Mouse (Mus musculus) embryonic facial prominence, embryonic 12.5 days (tissue): ENCODE data around the gene Pcnx. TPM values are rescaled to one million over a fixed set of nuclear protein-coding genes. Genes with fewer than 3 reads are reported as not detected.

Source experiments
- ATAC-seq: fragments of 200-750 bp; cut with Nextera tagmentation; 2 replicates; pipeline ENCODE4 v1.8.0; 2017; ENCODE audit not compliant: insufficient number of reproducible peaks, insufficient read depth, low FRiP score, low TSS enrichment
- H3K27ac ChIP-seq: fragments of 300-500 bp; sonication (generic); 2 replicates; pipeline ENCODE4 v1.5.1; 2016; ENCODE audit warnings: mild to moderate bottlenecking
- H3K27me3 ChIP-seq: fragments of 300-500 bp; sonication (generic); 2 replicates; pipeline ENCODE4 v1.6.1; 2016; ENCODE audit warnings: mild to moderate bottlenecking, moderate library complexity
- H3K36me3 ChIP-seq: fragments of 300-500 bp; sonication (generic); 2 replicates; pipeline ENCODE4 v1.6.1; 2016; ENCODE audit warnings: mild to moderate bottlenecking
- H3K4me1 ChIP-seq: fragments of 300-500 bp; sonication (generic); 2 replicates; pipeline ENCODE4 v1.6.1; 2016
- H3K4me2 ChIP-seq: fragments of 300-500 bp; sonication (generic); replicated peaks from 2 replicates; pipeline ENCODE4 v1.6.1; 2016; ENCODE audit warnings: mild to moderate bottlenecking, moderate library complexity
- H3K4me3 ChIP-seq: fragments of 300-500 bp; sonication (generic); 2 replicates; pipeline ENCODE4 v1.5.1; 2016; ENCODE audit warnings: mild to moderate bottlenecking
- H3K9ac ChIP-seq: fragments of 300-500 bp; sonication (generic); 2 replicates; pipeline ENCODE4 v1.6.1; 2016; ENCODE audit warnings: mild to moderate bottlenecking, moderate library complexity
- H3K9me3 ChIP-seq: fragments of 300-500 bp; sonication (generic); 2 replicates; pipeline ENCODE4 v1.6.1; 2016; ENCODE audit warnings: mild to moderate bottlenecking, moderate library complexity
- WGBS: fragments of 180-500 bp; shearing (Covaris S2); methylation state at CpG from one replicate; pipeline ENCODE4 v1.1.7; 2016; 5-methylcytosine and 5-hydroxymethylcytosine counted together
- polyA plus RNA-seq: library from polyadenylated mRNA; unstranded; fragments of >200 nt; fragmentation: Nextera tagmentation; extraction: Ambion mirVana; gene quantifications from 2 replicates; pipeline ENCODE4 v1.2.1, GENCODE M21; 2016

Gene Pcnx
- polyA plus RNA-seq, 1 experiment from 2014 or later, result 12.6 TPM

DNA sequence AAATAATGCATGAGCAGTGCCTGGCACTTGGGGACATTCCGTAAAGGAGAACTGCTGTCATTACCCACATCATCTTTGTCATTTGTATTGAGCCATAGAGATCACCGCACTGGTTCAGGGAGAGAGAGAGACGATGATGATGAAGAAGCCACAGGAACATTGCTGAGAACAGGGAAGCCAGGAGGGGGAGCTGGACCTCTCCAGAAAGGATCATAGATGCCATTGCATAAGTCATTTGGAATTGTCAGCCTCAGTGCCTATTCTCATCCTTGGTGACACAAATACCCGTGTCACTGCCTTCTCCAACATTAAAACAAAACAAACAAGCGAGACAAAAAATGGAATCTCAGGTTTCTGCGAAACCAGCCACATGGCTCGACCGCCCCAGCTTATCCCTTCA lies 23.7 kb upstream of the Pcnx start:
- no peaks in the 10 kb centered on the region for H3K27me3 ChIP-seq
- no peak for ATAC-seq
- H3K36me3 ChIP-seq, result no peaks in the 10 kb centered on the region
- no peak overlapping the region for H3K4me2 ChIP-seq
- H3K27ac ChIP-seq, result no peak overlapping the region
- no peaks in the 10 kb centered on the region for H3K4me1 ChIP-seq
- no peak overlapping the region for H3K9ac ChIP-seq
- 79% methylated on average over 8 of the region's 8 CpGs for WGBS
- no peaks in the 10 kb centered on the region for H3K9me3 ChIP-seq
- H3K4me3 ChIP-seq, result no peak overlapping the region

DNA sequence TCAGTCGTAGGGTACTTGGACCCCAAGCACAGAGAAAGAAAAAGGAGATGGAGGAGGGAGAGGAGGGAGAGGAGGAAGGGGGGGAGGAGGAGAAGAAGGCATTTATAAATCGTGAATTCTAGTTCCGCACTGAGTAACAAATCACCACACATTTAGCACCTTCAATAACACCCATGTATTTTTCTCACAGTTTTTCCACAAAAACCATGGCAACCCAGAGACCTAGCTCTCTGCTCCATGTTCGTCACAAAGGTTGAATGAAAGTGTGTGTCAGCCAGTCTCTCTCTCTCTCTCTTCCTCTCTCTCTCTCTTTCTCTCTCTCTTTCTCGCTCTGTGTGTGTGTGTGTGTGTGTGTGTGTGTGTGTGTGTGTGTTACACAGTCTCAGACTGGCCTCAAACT lies 22.4 kb upstream of the Pcnx start:
- H3K4me2 ChIP-seq, result no peak overlapping the region
- H3K27ac ChIP-seq, result no peak overlapping the region
- WGBS, result 68% methylated on average over 5 of the region's 5 CpGs
- H3K9me3 ChIP-seq, result no peaks in the 10 kb centered on the region
- no peak overlapping the region for H3K4me3 ChIP-seq
- H3K9ac ChIP-seq, result no peak overlapping the region
- H3K27me3 ChIP-seq, result no peaks in the 10 kb centered on the region
- H3K36me3 ChIP-seq, result no peaks in the 10 kb centered on the region
- no peak for ATAC-seq
- 0 out of 2 replicates have a peak, but pooled peaks cover under 1% of the 10 kb centered on the region for H3K4me1 ChIP-seq

DNA sequence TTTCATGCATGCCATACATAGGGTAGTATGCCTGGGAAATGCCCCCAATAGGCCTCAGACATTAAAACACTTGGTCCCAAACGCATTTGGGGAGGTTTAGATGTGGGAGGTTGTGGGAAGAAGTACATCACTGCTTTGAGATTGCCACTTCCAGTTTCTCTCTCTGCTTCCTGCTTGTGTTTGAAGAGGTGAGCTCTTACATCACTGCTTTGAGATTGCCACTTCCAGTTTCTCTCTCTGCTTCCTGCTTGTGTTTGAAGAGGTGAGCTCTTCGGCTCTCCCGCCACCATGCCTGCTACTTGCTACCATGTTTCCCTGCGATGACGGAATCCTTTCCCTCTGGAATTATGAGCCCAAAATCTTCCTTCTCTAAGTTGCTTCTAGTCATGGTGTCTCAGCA lies 20.2 kb upstream of the Pcnx start:
- H3K4me2 ChIP-seq, result no peak overlapping the region
- no peak for ATAC-seq
- peaks cover 7% of the 10 kb centered on the region for H3K4me1 ChIP-seq
- H3K9ac ChIP-seq, result no peak overlapping the region
- 89% methylated on average over 5 of the region's 5 CpGs for WGBS
- no peaks in the 10 kb centered on the region for H3K36me3 ChIP-seq
- no peak overlapping the region for H3K4me3 ChIP-seq
- no peaks in the 10 kb centered on the region for H3K27me3 ChIP-seq
- H3K9me3 ChIP-seq, result no peaks in the 10 kb centered on the region
- no peak overlapping the region for H3K27ac ChIP-seq

DNA sequence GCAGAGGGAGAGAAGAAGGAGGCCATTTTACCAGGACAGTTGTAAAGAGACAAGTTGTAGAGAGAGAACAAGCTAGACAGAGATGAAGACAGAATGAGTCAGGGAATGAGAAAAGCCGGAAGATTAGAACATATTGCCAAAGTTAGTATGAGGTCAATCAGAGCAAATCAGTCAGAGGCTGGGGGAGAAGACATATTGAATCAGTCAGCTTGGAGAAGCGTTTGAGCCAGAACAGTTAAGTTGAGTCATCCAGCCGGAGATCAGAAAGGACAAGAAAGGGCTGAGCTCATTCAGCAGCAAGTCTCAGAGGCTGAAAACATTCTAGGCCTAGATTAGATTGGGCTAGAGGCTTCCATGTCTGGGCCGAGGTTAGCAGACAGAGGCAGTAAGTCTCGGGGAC lies 18.8 kb upstream of the Pcnx start:
- Histone ChIP-seq H3K27ac (no peak overlapping the region), H3K9ac (no peak overlapping the region), H3K27me3 (no peaks in the 10 kb centered on the region), H3K9me3 (no peaks in the 10 kb centered on the region), H3K36me3 (no peaks in the 10 kb centered on the region), H3K4me3 (no peak overlapping the region), H3K4me2 (no peak overlapping the region), H3K4me1 (peaks cover 17% of the 10 kb centered on the region)
- WGBS, result 73% methylated on average over 5 of the region's 5 CpGs
- no peak for ATAC-seq

DNA sequence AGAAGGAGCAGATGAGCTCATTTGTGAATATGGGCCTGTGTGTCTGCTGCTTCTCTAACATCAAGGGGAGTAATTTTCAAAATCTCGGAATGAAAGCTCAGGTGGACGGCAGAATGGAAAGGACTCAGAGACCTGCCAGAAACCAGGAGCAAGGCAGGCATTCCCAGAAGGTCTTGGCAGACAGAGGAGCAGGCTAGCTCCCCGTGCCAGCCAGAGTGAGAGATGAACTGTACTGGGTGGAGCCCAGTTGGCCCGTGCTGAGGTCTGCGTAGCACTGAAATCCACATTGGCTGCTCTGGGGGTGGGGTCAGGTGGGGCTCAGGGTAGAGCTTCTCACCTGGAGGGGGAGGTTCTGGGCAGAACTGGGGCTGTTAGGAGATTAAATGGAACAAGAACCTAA lies 16.3 kb upstream of the Pcnx start:
- WGBS, result 75% methylated on average over 5 of the region's 5 CpGs
- H3K27me3 ChIP-seq, result no peaks in the 10 kb centered on the region

DNA sequence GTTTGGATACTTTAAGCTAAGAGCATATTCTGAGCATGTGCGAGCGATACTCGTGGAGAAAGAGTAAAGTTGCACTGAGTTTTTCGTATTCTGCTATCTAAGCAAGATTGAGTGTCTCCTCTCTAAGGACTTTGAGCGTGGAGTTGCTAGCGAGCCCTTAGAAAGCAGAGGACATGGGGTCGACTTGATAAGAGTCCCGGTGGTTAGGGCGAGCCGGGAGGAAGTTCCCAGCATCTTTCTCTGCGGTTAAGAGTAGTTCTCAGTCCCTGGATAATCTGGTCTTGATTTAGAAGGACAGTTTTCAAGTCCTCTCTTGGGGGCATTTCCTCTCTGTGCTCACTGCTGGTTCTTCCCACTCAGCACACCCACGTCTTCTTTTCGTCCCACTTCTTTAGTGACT lies 15.3 kb upstream of the Pcnx start:
- WGBS, result 36% methylated on average over 13 of the region's 13 CpGs
- Histone ChIP-seq H3K4me3 (no peak overlapping the region), H3K27ac (no peak overlapping the region), H3K9me3 (no peaks in the 10 kb centered on the region), H3K36me3 (no peaks in the 10 kb centered on the region), H3K4me2 (peak overlapping the region; percentile 48), H3K27me3 (no peaks in the 10 kb centered on the region), H3K4me1 (peaks cover 20% of the 10 kb centered on the region), H3K9ac (0 out of 2 replicates have a peak overlapping the region, but pooled peaks have one; percentile 8)
- ATAC-seq, result no peak

More for the DNA sequence above, 16.3 kb upstream of the Pcnx start:
- Histone ChIP-seq H3K9ac (no peak overlapping the region), H3K4me1 (peaks cover 17% of the 10 kb centered on the region), H3K9me3 (no peaks in the 10 kb centered on the region), H3K36me3 (no peaks in the 10 kb centered on the region), H3K4me2 (no peak overlapping the region), H3K27ac (no peak overlapping the region), H3K4me3 (no peak overlapping the region)
- no peak for ATAC-seq

DNA sequence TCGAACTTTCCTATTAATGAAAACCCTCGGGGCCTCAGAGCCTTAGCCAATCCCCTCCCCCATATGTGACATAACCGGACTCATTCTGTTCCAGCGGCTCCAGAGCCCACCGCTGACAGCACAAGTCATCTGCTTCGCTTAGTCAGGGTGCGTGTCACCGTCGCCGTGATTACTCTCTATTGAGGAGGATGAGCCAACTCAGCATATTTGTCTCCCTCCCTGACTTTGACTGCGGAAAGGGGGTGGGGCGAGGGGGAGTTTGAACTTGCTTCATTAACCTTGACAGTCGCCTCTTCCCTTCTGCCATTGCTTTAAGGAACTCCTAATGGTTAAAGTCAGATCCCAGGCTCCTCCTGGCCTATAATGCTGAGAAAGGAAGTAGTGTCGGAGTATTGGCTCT lies 14.8 kb upstream of the Pcnx start:
- H3K4me3 ChIP-seq, result no peak overlapping the region
- peak overlapping the region; percentile 48 for H3K4me2 ChIP-seq
- H3K27ac ChIP-seq, result no peak overlapping the region
- 8% methylated on average over 14 of the region's 14 CpGs for whole genome bisulfite sequencing
- no peaks in the 10 kb centered on the region for H3K27me3 ChIP-seq
- H3K36me3 ChIP-seq, result no peaks in the 10 kb centered on the region
- H3K4me1 ChIP-seq, result peaks cover 20% of the 10 kb centered on the region
- no peaks in the 10 kb centered on the region for H3K9me3 ChIP-seq
- no peak for ATAC-seq
- 0 out of 2 replicates have a peak overlapping the region, but pooled peaks have one; percentile 8 for H3K9ac ChIP-seq

DNA sequence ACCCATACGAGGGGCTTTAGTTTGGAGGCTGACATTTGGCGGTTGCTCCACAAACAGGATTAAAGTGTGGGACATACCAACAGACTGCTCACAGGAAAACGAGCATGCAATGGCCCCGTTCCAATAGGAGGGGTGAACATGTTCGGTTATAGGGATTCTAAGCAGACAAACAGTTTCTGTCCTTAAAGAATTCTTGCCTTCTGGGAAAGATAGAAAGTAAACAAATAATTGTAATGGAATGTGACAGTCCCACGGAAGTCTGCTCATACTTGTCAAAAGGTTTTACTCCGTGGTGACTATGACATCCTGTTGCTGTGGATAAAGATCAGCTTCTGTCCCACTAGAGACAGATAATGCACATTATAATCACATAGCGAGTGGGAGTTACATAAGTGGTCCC lies 10.2 kb upstream of the Pcnx start:
- ATAC-seq, result no peak
- H3K9me3 ChIP-seq, result no peaks in the 10 kb centered on the region
- H3K36me3 ChIP-seq, result no peaks in the 10 kb centered on the region
- H3K27ac ChIP-seq, result no peak overlapping the region
- WGBS, result 58% methylated on average over 8 of the region's 8 CpGs
- H3K4me3 ChIP-seq, result no peak overlapping the region
- H3K4me2 ChIP-seq, result no peak overlapping the region
- peaks cover 13% of the 10 kb centered on the region for H3K4me1 ChIP-seq
- no peaks in the 10 kb centered on the region for H3K27me3 ChIP-seq
- H3K9ac ChIP-seq, result no peak overlapping the region

DNA sequence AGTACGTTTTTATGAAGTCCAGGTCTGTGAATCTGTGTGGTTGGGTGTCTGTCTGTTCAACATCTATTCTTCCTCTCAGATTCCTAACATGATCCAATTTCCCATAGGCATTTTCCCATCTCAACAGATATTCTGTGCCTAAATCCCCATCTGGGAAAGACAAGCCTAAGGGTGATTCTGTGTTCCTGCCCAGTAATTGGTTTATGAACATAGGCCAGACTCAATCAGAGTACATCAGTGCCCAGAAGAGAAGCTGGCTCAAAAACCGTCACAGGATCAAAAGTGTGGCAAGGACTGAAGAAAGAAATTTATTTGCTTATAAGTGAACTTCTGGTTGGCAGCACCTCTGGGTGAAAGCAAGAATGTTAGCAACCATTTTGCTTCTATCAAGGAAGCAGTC lies 7.3 kb upstream of the Pcnx start:
- H3K9me3 ChIP-seq, result no peaks in the 10 kb centered on the region
- H3K4me1 ChIP-seq, result peaks cover 7% of the 10 kb centered on the region; the same call in 1 of the 2 replicates
- H3K4me3 ChIP-seq, result no peak overlapping the region
- no peak for ATAC-seq
- H3K4me2 ChIP-seq, result no peak overlapping the region
- H3K36me3 ChIP-seq, result no peaks in the 10 kb centered on the region
- 84% methylated on average over 2 of the region's 2 CpGs for WGBS
- H3K9ac ChIP-seq, result no peak overlapping the region
- no peak overlapping the region for H3K27ac ChIP-seq
- no peaks in the 10 kb centered on the region for H3K27me3 ChIP-seq

DNA sequence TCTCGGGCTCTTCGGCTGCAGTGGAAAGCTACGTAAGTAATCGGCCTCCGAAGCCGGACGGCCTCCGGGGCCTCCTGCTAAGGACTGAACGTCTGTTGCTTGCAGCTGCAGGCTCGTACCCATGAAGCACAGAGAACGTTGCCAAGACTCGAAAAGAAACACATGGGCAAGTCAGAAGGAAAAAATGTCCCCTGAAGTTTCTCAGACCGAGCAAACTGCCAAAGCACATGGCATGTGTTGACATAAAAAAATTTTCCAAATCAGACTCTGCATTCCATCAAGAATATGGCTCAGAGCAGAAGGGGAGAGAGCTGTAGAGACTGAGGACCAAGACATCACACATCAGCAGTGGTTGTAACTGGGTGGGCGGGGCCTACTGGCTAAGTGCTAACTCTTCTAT lies 6.8 kb upstream of the Pcnx start:
- peaks cover 11% of the 10 kb centered on the region; the same call in 1 of the 2 replicates for H3K4me1 ChIP-seq
- 71% methylated on average over 14 of the region's 14 CpGs for WGBS
- H3K36me3 ChIP-seq, result no peaks in the 10 kb centered on the region
- no peak overlapping the region for H3K27ac ChIP-seq
- no peak overlapping the region for H3K4me3 ChIP-seq
- H3K9ac ChIP-seq, result no peak overlapping the region
- no peak overlapping the region for H3K4me2 ChIP-seq
- H3K9me3 ChIP-seq, result no peaks in the 10 kb centered on the region
- no peaks in the 10 kb centered on the region for H3K27me3 ChIP-seq
- ATAC-seq, result no peak

DNA sequence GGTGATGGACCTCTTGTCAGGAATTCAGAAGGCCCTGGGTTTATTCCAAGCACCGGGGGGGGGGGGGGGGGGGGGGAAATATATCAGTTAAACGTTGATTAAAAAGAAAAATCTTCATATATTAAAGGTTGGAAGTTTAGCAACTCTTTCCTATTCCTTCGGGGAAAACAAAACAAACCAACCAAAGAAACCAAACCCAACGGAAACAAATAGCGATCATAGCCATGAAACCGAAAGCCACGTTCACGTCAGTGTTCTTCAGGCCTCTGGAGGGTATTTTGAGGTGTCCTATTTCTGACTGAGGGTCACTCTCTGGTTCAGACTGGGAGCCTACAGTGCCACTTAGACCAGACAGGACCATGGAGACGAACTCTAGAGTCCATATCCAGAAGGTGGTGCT lies 6.3 kb upstream of the Pcnx start:
- ATAC-seq, result no peak
- no peak overlapping the region for H3K27ac ChIP-seq
- H3K9ac ChIP-seq, result no peak overlapping the region
- no peaks in the 10 kb centered on the region for H3K9me3 ChIP-seq
- 75% methylated on average over 9 of the region's 9 CpGs for WGBS
- no peak overlapping the region for H3K4me2 ChIP-seq
- H3K27me3 ChIP-seq, result no peaks in the 10 kb centered on the region
- H3K4me1 ChIP-seq, result peaks cover 12% of the 10 kb centered on the region; the same call in 1 of the 2 replicates
- H3K36me3 ChIP-seq, result no peaks in the 10 kb centered on the region
- H3K4me3 ChIP-seq, result no peak overlapping the region

DNA sequence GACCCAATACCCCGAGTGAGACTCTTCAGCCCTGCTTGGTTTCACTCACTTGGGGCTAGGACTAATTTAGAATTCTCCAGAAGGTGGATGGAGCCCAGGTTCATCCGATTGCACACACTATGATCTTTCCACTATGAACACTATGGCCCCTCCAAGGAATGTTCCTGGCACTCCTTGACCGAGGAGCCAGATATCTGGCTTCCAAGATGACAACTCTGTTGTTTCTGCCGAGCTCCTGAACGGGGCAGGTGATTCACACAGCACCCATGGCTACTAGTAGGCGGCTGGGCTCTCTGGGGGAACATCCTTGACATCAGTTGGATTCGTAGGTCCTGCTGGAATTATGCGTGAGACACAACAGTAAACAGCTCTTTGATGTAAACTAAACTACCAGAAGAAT lies 4.8 kb upstream of the Pcnx start:
- Histone ChIP-seq H3K4me1 (peaks cover 9% of the 10 kb centered on the region; the same call in 1 of the 2 replicates), H3K9ac (no peak overlapping the region), H3K36me3 (no peaks in the 10 kb centered on the region), H3K4me3 (no peak overlapping the region), H3K27ac (no peak overlapping the region), H3K27me3 (no peaks in the 10 kb centered on the region), H3K4me2 (no peak overlapping the region), H3K9me3 (no peaks in the 10 kb centered on the region)
- WGBS, result 82% methylated on average over 8 of the region's 8 CpGs
- ATAC-seq, result no peak

DNA sequence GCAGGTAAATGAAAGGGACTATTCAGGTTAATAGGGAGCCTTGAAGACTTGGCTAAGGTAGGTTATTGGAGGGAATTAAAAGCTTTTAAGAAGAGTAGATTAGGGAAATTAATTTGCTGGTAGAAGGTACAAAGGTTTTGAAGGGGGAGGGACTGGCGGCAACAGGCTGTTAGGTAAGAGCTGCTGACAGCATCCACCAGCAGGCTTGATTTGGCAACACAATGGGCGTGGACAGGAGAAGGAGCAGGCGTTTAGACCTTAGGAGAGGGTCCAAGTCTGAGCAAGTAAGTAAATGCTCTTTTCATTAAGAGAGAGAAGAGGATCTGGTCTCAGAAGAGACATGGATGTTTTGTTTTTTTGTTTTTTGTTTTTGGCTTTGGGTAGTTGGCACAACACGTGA lies 3.1 kb upstream of the Pcnx start:
- ATAC-seq, result no peak
- 45% methylated on average over 4 of the region's 4 CpGs for WGBS
- H3K36me3 ChIP-seq, result no peaks in the 10 kb centered on the region
- no peaks in the 10 kb centered on the region for H3K9me3 ChIP-seq
- no peak overlapping the region for H3K9ac ChIP-seq
- H3K27me3 ChIP-seq, result no peaks in the 10 kb centered on the region
- no peak overlapping the region for H3K27ac ChIP-seq
- H3K4me1 ChIP-seq, result peaks cover 13% of the 10 kb centered on the region
- H3K4me2 ChIP-seq, result no peak overlapping the region
- no peak overlapping the region for H3K4me3 ChIP-seq
